Mouse (Mus musculus): ENCODE results near the gene Gpsm1.

- TF ChIP-seq CTCF (IDR thresholded peaks at IDR 0.05; ENCODE audit: low read depth, low read length), result no peak
- TF ChIP-seq POLR2A (IDR thresholded peaks at IDR 0.05; ENCODE audit: extremely low read depth, insufficient read depth, low read length), result no peak
Observed at GRCm38 (mm10) chr2:26298208-26298855, 17.0 kb upstream of the Gpsm1 start.
